Mouse (Mus musculus): ENCODE results near the gene Gm49322. TPM values are rescaled to one million over a fixed set of nuclear protein-coding genes. Genes with fewer than 3 reads are reported as not detected.

The Gm49322 gene
- polyA plus RNA-seq, 1 experiment from 2014 or later: 2.5 TPM

DNA sequence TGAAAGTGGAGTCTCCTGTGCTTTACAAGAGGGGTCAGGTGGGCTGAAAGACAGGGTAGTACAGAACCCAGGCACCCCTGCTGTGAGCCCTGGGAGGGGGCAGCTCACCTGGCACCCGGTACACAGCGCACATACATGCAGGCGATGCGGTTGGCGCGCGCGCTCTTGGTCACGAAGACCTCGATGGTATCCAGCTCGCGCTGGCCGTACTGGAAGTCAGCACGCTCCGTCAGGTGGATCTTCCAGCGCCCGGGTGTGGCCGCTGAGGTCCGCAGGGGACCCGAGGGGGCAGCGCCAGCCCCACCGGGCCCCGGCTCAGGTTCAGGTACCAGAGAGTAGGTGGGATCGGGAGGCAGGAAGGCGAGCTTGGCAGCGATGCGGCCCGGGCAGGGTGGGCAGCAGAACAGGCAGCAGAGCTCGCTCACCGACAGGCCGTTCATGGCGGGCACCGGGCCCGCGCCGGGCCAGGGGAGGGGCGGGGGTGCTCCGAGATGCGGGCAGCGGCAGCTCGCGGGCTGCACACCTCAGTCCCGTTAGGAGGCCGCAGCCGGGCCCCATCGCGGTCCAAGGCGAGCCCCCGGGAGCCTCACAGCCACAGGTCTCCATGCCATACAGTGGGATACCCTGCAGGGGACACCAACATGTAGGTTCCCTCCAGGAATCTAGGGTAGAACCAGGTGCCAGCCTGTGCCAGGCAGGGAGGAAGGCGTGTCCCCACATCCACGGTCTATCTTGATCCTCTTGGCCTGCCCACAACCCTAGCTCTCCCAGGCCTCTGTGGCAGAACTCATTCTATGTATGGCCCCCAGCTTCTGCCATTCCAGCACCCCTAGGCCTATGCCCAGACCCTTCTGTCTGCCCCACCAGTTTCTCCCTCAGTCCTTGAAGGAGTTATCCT is 19.2 kb upstream of the Gm49322 start:
- Histone ChIP-seq H3K27me3 (ENCODE audit: control insufficient read depth, insufficient read depth, low read length) (no peaks in the 10 kb centered on the region), H3K9me3 (ENCODE audit: control insufficient read depth, low read length) (no peaks in the 10 kb centered on the region), H3K4me1 (ENCODE audit: control insufficient read depth, insufficient read depth, low read length) (peaks cover 18% of the 10 kb centered on the region), H3K27ac (replicated peaks; ENCODE audit: low read depth, low read length) (0 out of 2 replicates have a peak overlapping the region, but pooled peaks have one; percentile 17), H3K4me3 (replicated peaks; ENCODE audit: low read depth, low read length) (no peak overlapping the region), H3K36me3 (ENCODE audit: control insufficient read depth, insufficient read depth, low read length) (peaks cover 26% of the 10 kb centered on the region), H3K9ac (replicated peaks; ENCODE audit: low read length) (no peak overlapping the region), H3K4me2 (ENCODE audit: low read length) (no peak overlapping the region)
- 96% methylated on average over 50 of the region's 51 CpGs for WGBS
- no peak for DNase-seq
- no peak for ATAC-seq (ENCODE audit: low FRiP score, low TSS enrichment)

DNA sequence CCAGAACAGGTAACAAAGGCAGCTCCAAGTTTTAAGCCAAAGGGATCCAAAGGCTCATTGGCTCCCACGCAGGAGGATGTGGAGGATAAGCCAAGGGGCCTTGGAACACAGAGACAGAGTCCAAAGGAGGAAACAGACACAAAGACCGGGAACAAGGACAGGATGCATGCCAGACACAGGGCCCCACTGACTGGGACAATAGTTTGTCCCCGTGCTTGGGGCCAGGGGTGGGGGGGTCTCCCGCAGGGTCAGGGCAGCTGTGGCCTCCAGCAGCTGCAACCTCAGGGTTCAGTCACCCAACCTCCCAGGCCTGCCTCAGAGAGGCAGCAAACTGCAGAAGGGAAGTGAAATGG is 18.5 kb upstream of the Gm49322 start:
- H3K4me2 ChIP-seq (ENCODE audit: low read length): no peak overlapping the region
- no peak for DNase-seq
- WGBS: 26% methylated on average over 4 of the region's 4 CpGs
- H3K27me3 ChIP-seq (ENCODE audit: control insufficient read depth, insufficient read depth, low read length): no peaks in the 10 kb centered on the region
- no peak overlapping the region for H3K9ac ChIP-seq (replicated peaks; ENCODE audit: low read length)
- H3K4me3 ChIP-seq (replicated peaks; ENCODE audit: low read depth, low read length): no peak overlapping the region
- H3K27ac ChIP-seq (replicated peaks; ENCODE audit: low read depth, low read length): 0 out of 2 replicates have a peak overlapping the region, but pooled peaks have one; percentile 17
- no peaks in the 10 kb centered on the region for H3K9me3 ChIP-seq (ENCODE audit: control insufficient read depth, low read length)
- peaks cover 26% of the 10 kb centered on the region for H3K36me3 ChIP-seq (ENCODE audit: control insufficient read depth, insufficient read depth, low read length)
- ATAC-seq (ENCODE audit: low FRiP score, low TSS enrichment): no peak
- peaks cover 18% of the 10 kb centered on the region for H3K4me1 ChIP-seq (ENCODE audit: control insufficient read depth, insufficient read depth, low read length)

DNA sequence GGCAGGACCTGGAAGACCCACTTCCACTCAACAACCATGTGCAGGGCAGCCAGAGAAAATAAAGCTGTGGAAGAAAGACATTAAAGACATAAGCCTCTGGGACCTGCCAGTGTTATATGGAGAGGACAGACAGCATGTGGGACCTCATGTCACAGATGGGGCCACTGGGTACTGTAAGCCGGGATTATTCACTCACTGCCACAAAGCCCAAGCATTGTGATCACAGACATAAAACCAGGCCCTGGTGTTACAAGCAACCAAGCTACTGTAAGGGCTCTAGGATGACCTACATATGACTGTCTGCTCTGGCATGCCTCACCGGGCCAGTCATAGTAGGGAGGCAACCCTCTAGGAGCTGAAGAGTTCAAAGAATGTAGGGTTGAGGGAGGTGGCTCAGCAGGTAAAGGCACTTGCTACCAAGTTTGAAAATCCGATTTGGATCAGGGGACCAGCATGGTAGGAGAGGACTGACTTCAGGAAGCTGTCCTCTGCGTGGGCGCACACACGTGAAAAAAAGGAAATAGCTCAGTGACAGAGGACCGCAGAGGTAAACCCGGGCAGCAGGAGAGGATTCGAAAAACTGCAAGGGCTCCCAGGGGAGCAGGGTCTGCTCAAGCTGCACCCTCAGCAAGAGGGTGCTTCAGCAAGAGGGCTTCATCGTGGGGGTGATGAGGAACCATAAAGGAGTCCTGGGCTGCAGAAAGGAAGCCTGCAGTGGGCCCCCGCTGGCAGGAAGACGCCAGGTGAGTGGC is 16.5 kb upstream of the Gm49322 start:
- Histone ChIP-seq H3K36me3 (ENCODE audit: control insufficient read depth, insufficient read depth, low read length) (peaks cover 17% of the 10 kb centered on the region), H3K9me3 (ENCODE audit: control insufficient read depth, low read length) (no peaks in the 10 kb centered on the region), H3K9ac (replicated peaks; ENCODE audit: low read length) (peak overlapping the region; percentile 89), H3K4me1 (ENCODE audit: control insufficient read depth, insufficient read depth, low read length) (peaks cover 18% of the 10 kb centered on the region), H3K27ac (replicated peaks; ENCODE audit: low read depth, low read length) (0 out of 2 replicates have a peak overlapping the region, but pooled peaks have one; percentile 71), H3K4me2 (ENCODE audit: low read length) (peak overlapping the region; percentile 99), H3K4me3 (replicated peaks; ENCODE audit: low read depth, low read length) (peak overlapping the region; percentile 94), H3K27me3 (ENCODE audit: control insufficient read depth, insufficient read depth, low read length) (no peaks in the 10 kb centered on the region)
- ATAC-seq (ENCODE audit: low FRiP score, low TSS enrichment) (no peak), DNase-seq (no peak)
- WGBS: 20% methylated on average over 12 of the region's 12 CpGs

DNA sequence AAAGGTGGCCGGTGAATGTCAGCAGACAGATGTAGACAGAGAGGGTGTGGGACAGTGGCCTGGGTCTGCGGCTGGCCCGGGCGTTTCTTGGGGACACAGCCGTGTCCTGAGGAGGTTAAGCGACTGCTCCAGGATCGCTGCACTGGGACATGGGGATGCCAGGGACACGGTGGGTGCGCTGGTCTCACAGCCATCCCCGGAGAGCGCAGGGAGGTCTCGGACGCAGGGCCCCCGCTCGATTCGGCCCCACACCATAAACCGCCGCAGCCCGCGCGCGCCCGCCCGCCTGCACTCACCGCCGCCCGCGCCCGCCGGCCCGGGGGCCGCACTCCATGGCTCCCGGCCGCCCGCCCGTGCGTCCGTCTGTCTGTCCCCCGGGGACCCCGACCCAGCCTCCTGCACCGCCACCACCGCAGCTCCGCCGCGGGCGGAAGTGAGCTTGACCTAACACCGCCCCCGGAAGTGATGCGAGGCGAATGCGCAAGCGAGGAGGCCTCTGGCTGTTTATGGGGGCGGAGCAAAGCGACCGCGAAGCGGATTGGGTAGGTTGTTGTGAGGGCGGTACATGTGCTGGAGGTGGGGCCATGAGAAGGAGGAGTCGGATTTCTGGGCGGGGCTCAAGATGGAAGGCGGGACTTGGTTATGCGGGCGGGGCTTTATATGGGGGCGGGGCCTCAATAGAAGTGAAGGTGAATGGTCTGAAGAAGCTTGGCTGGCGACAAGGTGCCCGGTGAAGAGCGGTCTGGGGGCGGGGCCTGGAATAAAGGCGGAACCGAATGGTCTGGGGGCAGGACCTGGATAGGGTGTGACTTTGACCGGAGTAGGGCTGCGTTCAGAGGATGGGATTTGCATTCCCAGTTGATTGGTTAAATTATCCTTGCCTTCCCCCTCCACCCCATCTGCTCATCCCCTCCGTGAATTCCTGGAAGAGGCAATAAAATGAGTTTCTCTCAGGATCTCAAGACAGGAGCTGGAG is 15.7 kb upstream of the Gm49322 start, which contains the start of gene Abhd17a:
Gene Abhd17a (minus strand): TSS at position 463 of the 976 bp plus-strand sequence.
- WGBS: under 1% methylated on average over 73 of the region's 73 CpGs
- peak; percentile 99 for DNase-seq
- H3K36me3 ChIP-seq (ENCODE audit: control insufficient read depth, insufficient read depth, low read length): peaks cover 9% of the 10 kb centered on the region
- peak within 1 kb of the TSS; percentile 89 for H3K9ac ChIP-seq (replicated peaks; ENCODE audit: low read length)
- H3K4me3 ChIP-seq (replicated peaks; ENCODE audit: low read depth, low read length): peak within 1 kb of the TSS; percentile 94
- ATAC-seq (ENCODE audit: low FRiP score, low TSS enrichment): peak; percentile 98
- peaks cover 18% of the 10 kb centered on the region for H3K4me1 ChIP-seq (ENCODE audit: control insufficient read depth, insufficient read depth, low read length)
- no peaks in the 10 kb centered on the region for H3K9me3 ChIP-seq (ENCODE audit: control insufficient read depth, low read length)
- peak within 1 kb of the TSS; percentile 71 for H3K27ac ChIP-seq (replicated peaks; ENCODE audit: low read depth, low read length)
- peak within 1 kb of the TSS; percentile 99 for H3K4me2 ChIP-seq (ENCODE audit: low read length)
- no peaks in the 10 kb centered on the region for H3K27me3 ChIP-seq (ENCODE audit: control insufficient read depth, insufficient read depth, low read length)

DNA sequence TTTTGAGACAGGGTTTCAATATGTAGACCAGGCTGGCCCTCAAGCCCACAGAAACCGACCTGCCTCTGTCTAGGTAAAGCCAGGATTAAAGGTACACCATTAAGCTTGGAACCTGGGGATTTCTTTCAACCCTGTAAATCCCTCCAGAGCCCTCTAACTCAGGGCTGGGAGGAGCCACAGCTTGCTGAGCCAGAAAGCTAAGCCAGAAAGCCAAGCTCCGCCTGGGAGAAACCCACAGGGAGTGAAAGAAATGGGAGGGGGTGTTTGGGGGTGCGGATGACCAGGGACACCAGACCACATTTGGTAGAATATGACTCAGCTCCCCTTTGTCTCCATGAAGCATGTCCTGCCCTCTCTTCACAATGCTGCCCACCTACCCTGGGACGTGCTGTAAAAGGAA is 9.5 kb upstream of the Gm49322 start:
- Histone ChIP-seq H3K4me1 (ENCODE audit: control insufficient read depth, insufficient read depth, low read length) (no peaks in the 10 kb centered on the region), H3K4me2 (ENCODE audit: low read length) (no peak overlapping the region), H3K36me3 (ENCODE audit: control insufficient read depth, insufficient read depth, low read length) (no peaks in the 10 kb centered on the region), H3K4me3 (replicated peaks; ENCODE audit: low read depth, low read length) (no peak overlapping the region), H3K9me3 (ENCODE audit: control insufficient read depth, low read length) (no peaks in the 10 kb centered on the region), H3K9ac (replicated peaks; ENCODE audit: low read length) (no peak overlapping the region), H3K27me3 (ENCODE audit: control insufficient read depth, insufficient read depth, low read length) (no peaks in the 10 kb centered on the region), H3K27ac (replicated peaks; ENCODE audit: low read depth, low read length) (no peak overlapping the region)
- WGBS: 33% methylated on average over 4 of the region's 4 CpGs
- ATAC-seq (ENCODE audit: low FRiP score, low TSS enrichment) (no peak), DNase-seq (no peak)

DNA sequence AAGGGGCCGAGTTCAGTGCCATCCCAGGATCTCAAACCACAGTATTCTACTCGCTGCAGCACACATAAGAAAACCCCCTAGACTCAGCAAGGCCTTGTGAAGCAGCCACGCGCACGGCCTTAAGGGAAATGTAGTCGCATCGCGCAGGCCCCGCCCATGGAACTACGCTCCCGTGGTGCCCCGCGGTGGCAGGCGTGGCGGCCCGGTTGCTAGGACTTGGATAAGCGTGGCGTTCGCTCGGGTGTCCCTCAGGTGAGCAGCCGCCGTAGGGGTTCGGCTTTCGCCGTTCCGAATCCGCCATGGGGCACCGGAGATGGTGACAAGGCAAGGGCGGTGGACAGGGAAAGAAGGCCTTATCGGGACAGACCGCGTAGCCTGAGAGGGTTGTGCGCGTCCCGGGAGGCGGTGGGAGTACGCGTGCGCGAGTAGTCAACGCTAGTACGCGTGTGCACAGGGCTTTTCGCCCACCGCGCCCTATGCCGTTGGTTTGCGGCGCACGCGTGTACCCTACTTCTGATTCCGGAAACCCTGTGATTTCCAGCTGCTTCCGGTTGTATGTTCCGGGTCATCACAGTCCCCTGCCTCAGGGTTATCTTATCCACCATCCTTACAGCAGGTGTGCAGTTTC is 3.0 kb upstream of the Gm49322 start, which contains the start of the genes Scamp4 and Adat3:
Gene Scamp4 (plus strand): TSS at position 175 of the 628 bp plus-strand sequence.
Gene Adat3 (plus strand): TSS at position 183 of the 628 bp plus-strand sequence.
- Histone ChIP-seq H3K27me3 (ENCODE audit: control insufficient read depth, insufficient read depth, low read length) (no peaks in the 10 kb centered on the region), H3K4me3 (replicated peaks; ENCODE audit: low read depth, low read length) (peak within 1 kb of the TSS; percentile 68), H3K4me2 (ENCODE audit: low read length) (peak within 1 kb of the TSS; percentile 94), H3K27ac (replicated peaks; ENCODE audit: low read depth, low read length) (peak within 1 kb of the TSS; percentile 89), H3K4me1 (ENCODE audit: control insufficient read depth, insufficient read depth, low read length) (peaks cover 15% of the 10 kb centered on the region), H3K9ac (replicated peaks; ENCODE audit: low read length) (peak within 1 kb of the TSS; percentile 68), H3K9me3 (ENCODE audit: control insufficient read depth, low read length) (no peaks in the 10 kb centered on the region), H3K36me3 (ENCODE audit: control insufficient read depth, insufficient read depth, low read length) (peaks cover 20% of the 10 kb centered on the region)
- peak; percentile 98 for DNase-seq
- peak; percentile 95 for ATAC-seq (ENCODE audit: low FRiP score, low TSS enrichment)
- under 1% methylated on average over 54 of the region's 54 CpGs for WGBS

DNA sequence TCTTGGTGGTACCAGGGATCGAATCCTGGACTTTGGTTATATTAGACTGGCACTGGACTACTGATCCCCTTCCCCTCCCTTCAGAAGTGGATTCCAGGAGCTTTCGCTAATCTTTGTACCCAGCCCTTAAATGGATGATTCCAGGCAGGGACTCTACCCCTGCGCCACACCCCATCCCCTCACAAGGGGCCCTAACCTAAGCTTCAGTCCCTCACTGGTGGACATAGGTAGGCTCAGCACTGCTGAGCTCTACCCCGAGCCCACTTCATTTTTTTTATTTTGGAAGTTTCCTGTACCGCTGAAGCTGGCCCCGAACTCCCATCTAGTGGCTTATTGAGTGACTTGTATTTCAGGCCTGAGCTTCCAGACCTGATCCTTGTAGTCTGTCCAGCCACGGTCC is 2.5 kb upstream of the Gm49322 start:
- DNase-seq: no peak
- Histone ChIP-seq H3K27me3 (ENCODE audit: control insufficient read depth, insufficient read depth, low read length) (no peaks in the 10 kb centered on the region), H3K36me3 (ENCODE audit: control insufficient read depth, insufficient read depth, low read length) (peaks cover 26% of the 10 kb centered on the region), H3K4me2 (ENCODE audit: low read length) (peak overlapping the region; percentile 94), H3K4me3 (replicated peaks; ENCODE audit: low read depth, low read length) (peak overlapping the region; percentile 68), H3K27ac (replicated peaks; ENCODE audit: low read depth, low read length) (peak overlapping the region; percentile 89), H3K4me1 (ENCODE audit: control insufficient read depth, insufficient read depth, low read length) (peaks cover 15% of the 10 kb centered on the region), H3K9me3 (ENCODE audit: control insufficient read depth, low read length) (no peaks in the 10 kb centered on the region), H3K9ac (replicated peaks; ENCODE audit: low read length) (peak overlapping the region; percentile 68)
- ATAC-seq (ENCODE audit: low FRiP score, low TSS enrichment): no peak
- 36% methylated on average over 7 of the region's 7 CpGs for WGBS

Data from midbrain, embryonic 14.5 days (tissue).